Mouse (Mus musculus) heart, embryonic 16.5 days (tissue): Measurements from ENCODE around the gene Zfp276. TPM values are rescaled to one million over a fixed set of nuclear protein-coding genes. Genes with fewer than 3 reads are reported as not detected.
A peak's percentile ranks its signal among the peaks of the same experiment; 100 is the strongest.

Experiments
- ATAC-seq: fragments of 200-750 bp; cut with Nextera tagmentation; replicated peaks from 2 replicates; pipeline ENCODE4 v1.8.0; 2017; ENCODE audit warnings: moderate number of reproducible peaks; ENCODE audit not compliant: insufficient read depth, low FRiP score; ENCODE audit errors: extremely low read depth
- H3K27ac ChIP-seq: fragments of 300-500 bp; sonication (generic); 2 replicates; pipeline ENCODE4 v1.5.1; 2014; ENCODE audit warnings: mild to moderate bottlenecking, low read length, control low read depth, moderate library complexity
- H3K27me3 ChIP-seq: fragments of 300-500 bp; sonication (generic); 2 replicates; pipeline ENCODE4 v1.6.1; 2014; ENCODE audit warnings: low read length, mixed read lengths; ENCODE audit not compliant: control insufficient read depth, insufficient read depth
- H3K36me3 ChIP-seq: fragments of 300-500 bp; sonication (generic); 2 replicates; pipeline ENCODE4 v1.6.1; 2014; ENCODE audit not compliant: control insufficient read depth, insufficient read depth
- H3K4me1 ChIP-seq: fragments of 300-500 bp; sonication (generic); 2 replicates; pipeline ENCODE4 v1.6.1; 2014; ENCODE audit warnings: low read length, mixed read lengths; ENCODE audit not compliant: control insufficient read depth, insufficient read depth
- H3K4me2 ChIP-seq: fragments of 300-500 bp; sonication (generic); 2 replicates; pipeline ENCODE4 v1.6.1; 2014; ENCODE audit warnings: low read depth, mild to moderate bottlenecking, control low read depth, low read length
- H3K4me3 ChIP-seq: fragments of 300-500 bp; sonication (generic); 2 replicates; pipeline ENCODE4 v1.5.1; 2014; ENCODE audit warnings: mild to moderate bottlenecking, control low read depth, low read length
- H3K9ac ChIP-seq: fragments of 300-500 bp; sonication (generic); 2 replicates; pipeline ENCODE4 v1.6.1; 2014; ENCODE audit warnings: low read length, control low read depth
- H3K9me3 ChIP-seq: fragments of 300-500 bp; sonication (generic); replicated peaks from 2 replicates; pipeline ENCODE4 v1.6.1; 2016; ENCODE audit warnings: low read length; ENCODE audit not compliant: control insufficient read depth
- WGBS: fragments of 180-500 bp; shearing (Covaris S2); extraction: QIAGEN DNeasy Blood & Tissue Kit; methylation state at CpG from one replicate; pipeline ENCODE4 v1.1.7; 2014; 5-methylcytosine and 5-hydroxymethylcytosine counted together
- polyA plus RNA-seq: library from polyadenylated mRNA; unstranded; fragments of >200 nt; fragmentation: Nextera tagmentation; extraction: Ambion mirVana; gene quantifications from 2 replicates; pipeline ENCODE4 v1.2.1, GENCODE M21; 2015

Zfp276 gene
- polyA plus RNA-seq, 1 experiment from 2014 or later, result 16.6 TPM

- peak; percentile 80 for ATAC-seq
- WGBS, result 51% methylated on average over 8 of the region's 8 CpGs
- H3K4me2 ChIP-seq, result no peak overlapping the region
- H3K36me3 ChIP-seq, result peaks cover 19% of the 10 kb centered on the region
- no peak overlapping the region for H3K27ac ChIP-seq
- H3K4me3 ChIP-seq, result no peak overlapping the region
- no peak overlapping the region for H3K9ac ChIP-seq
- no peaks in the 10 kb centered on the region for H3K27me3 ChIP-seq
- no peaks in the 10 kb centered on the region for H3K4me1 ChIP-seq
- no peaks in the 10 kb centered on the region for H3K9me3 ChIP-seq
Measured at GRCm38 (mm10) chr8:123291716-123292115, 37.7 kb downstream of the Zfp276 start.

- H3K9me3 ChIP-seq, result no peaks in the 10 kb centered on the region
- no peak for ATAC-seq
- peaks cover 19% of the 10 kb centered on the region for H3K36me3 ChIP-seq
- 85% methylated on average over 3 of the region's 3 CpGs for WGBS
- H3K4me3 ChIP-seq, result no peak overlapping the region
- H3K9ac ChIP-seq, result no peak overlapping the region
- H3K4me2 ChIP-seq, result no peak overlapping the region
- no peak overlapping the region for H3K27ac ChIP-seq
- no peaks in the 10 kb centered on the region for H3K27me3 ChIP-seq
- no peaks in the 10 kb centered on the region for H3K4me1 ChIP-seq
Measured at GRCm38 (mm10) chr8:123292281-123292680, 38.3 kb downstream of the Zfp276 start.

GRCm38 (mm10) chr8:123292785-123293184 is 38.8 kb downstream of the Zfp276 start:
- H3K9me3 ChIP-seq, result no peaks in the 10 kb centered on the region
- no peak overlapping the region for H3K4me3 ChIP-seq
- no peak for ATAC-seq
- H3K9ac ChIP-seq, result no peak overlapping the region
- no peak overlapping the region for H3K27ac ChIP-seq
- H3K4me1 ChIP-seq, result no peaks in the 10 kb centered on the region
- H3K4me2 ChIP-seq, result no peak overlapping the region
- H3K36me3 ChIP-seq, result peaks cover 21% of the 10 kb centered on the region
- H3K27me3 ChIP-seq, result no peaks in the 10 kb centered on the region
- WGBS, result 88% methylated on average over 2 of the region's 2 CpGs

GRCm38 (mm10) chr8:123298301-123298700 is 44.3 kb downstream of the Zfp276 start:
- H3K27ac ChIP-seq, result no peak overlapping the region
- H3K4me3 ChIP-seq, result no peak overlapping the region
- no peak overlapping the region for H3K9ac ChIP-seq
- H3K27me3 ChIP-seq, result no peaks in the 10 kb centered on the region
- H3K4me1 ChIP-seq, result no peaks in the 10 kb centered on the region
- H3K9me3 ChIP-seq, result no peaks in the 10 kb centered on the region
- H3K36me3 ChIP-seq, result peaks cover 16% of the 10 kb centered on the region
- no peak overlapping the region for H3K4me2 ChIP-seq
- 86% methylated on average over 11 of the region's 11 CpGs for WGBS
- ATAC-seq, result no peak

GRCm38 (mm10) chr8:123308738-123309137 is 54.7 kb downstream of the Zfp276 start:
- H3K27me3 ChIP-seq, result no peaks in the 10 kb centered on the region
- H3K27ac ChIP-seq, result no peak overlapping the region
- H3K9me3 ChIP-seq, result no peaks in the 10 kb centered on the region
- no peak overlapping the region for H3K4me3 ChIP-seq
- no peak overlapping the region for H3K9ac ChIP-seq
- no peak for ATAC-seq
- 65% methylated on average over 4 of the region's 4 CpGs for WGBS
- no peak overlapping the region for H3K4me2 ChIP-seq
- peaks cover 12% of the 10 kb centered on the region; the same call in 1 of the 2 replicates for H3K36me3 ChIP-seq
- no peaks in the 10 kb centered on the region for H3K4me1 ChIP-seq

- peak; percentile 66 for ATAC-seq
- peak overlapping the region; percentile 78 for H3K9ac ChIP-seq
- H3K4me3 ChIP-seq, result peak overlapping the region; percentile 75
- H3K27me3 ChIP-seq, result no peaks in the 10 kb centered on the region; the same call in 1 of the 2 replicates
- 6% methylated on average over 21 of the region's 21 CpGs for WGBS
- H3K9me3 ChIP-seq, result no peaks in the 10 kb centered on the region
- no peaks in the 10 kb centered on the region for H3K36me3 ChIP-seq
- H3K4me1 ChIP-seq, result peaks cover 4% of the 10 kb centered on the region; the same call in 1 of the 2 replicates
- peak overlapping the region; percentile 88 for H3K4me2 ChIP-seq
- H3K27ac ChIP-seq, result no peak overlapping the region
Measured at GRCm38 (mm10) chr8:123317781-123318466, 63.9 kb downstream of the Zfp276 start.

- ATAC-seq, result peak; percentile 98
- under 1% methylated on average over 24 of the region's 24 CpGs for WGBS
- no peak within 1 kb of the TSS for H3K27ac ChIP-seq
Measured at GRCm38 (mm10) chr8:123318467-123318911, 64.5 kb downstream of the Zfp276 start, which contains the start of gene Fanca. Gene Fanca, minus strand, starts transcription at chr8:123318576.

More at GRCm38 (mm10) chr8:123318467-123318911, 64.5 kb downstream of the Zfp276 start, which contains the start of gene Fanca:
- Histone ChIP-seq H3K9ac (peak within 1 kb of the TSS; percentile 78), H3K27me3 (no peaks in the 10 kb centered on the region; the same call in 1 of the 2 replicates), H3K4me1 (peaks cover 4% of the 10 kb centered on the region; the same call in 1 of the 2 replicates), H3K4me2 (peak within 1 kb of the TSS; percentile 88), H3K9me3 (no peaks in the 10 kb centered on the region), H3K36me3 (no peaks in the 10 kb centered on the region), H3K4me3 (peak within 1 kb of the TSS; percentile 75)

Other genes with a start within 250 kb of the Zfp276 start
- gene Ankrd11, start 211.9 kb upstream of the Zfp276 start, polyA plus RNA-seq, result 17.6 and 18.5 TPM in 2 replicates
- gene Spg7, start 191.3 kb upstream of the Zfp276 start, polyA plus RNA-seq, result 60.7 and 71.0 TPM in 2 replicates
- gene Rpl13, start 151.8 kb upstream of the Zfp276 start, polyA plus RNA-seq, result 676 and 829 TPM in 2 replicates
- gene Cpne7, start 136.8 kb upstream of the Zfp276 start, polyA plus RNA-seq, result 0.20 and 0.35 TPM in 2 replicates
- 4.4 and 5.8 TPM in 2 replicates for gene Sult5a1, start 95.9 kb upstream of the Zfp276 start, polyA plus RNA-seq
- gene Dpep1, start 68.0 kb upstream of the Zfp276 start, polyA plus RNA-seq, result 10.3 and 10.4 TPM in 2 replicates
- gene Chmp1a, start 41.4 kb upstream of the Zfp276 start, polyA plus RNA-seq, result 108 and 114 TPM in 2 replicates
- gene Spata33, start 41.4 kb upstream of the Zfp276 start, polyA plus RNA-seq, result 4.5 and 5.0 TPM in 2 replicates
- gene Cdk10, start 29.4 kb upstream of the Zfp276 start, polyA plus RNA-seq, result 19.1 and 19.5 TPM in 2 replicates
- 4.2 and 4.4 TPM in 2 replicates for gene Spata2l, start 18.0 kb upstream of the Zfp276 start, polyA plus RNA-seq
- gene Vps9d1, start 153 bp downstream of the Zfp276 start, polyA plus RNA-seq, result 20.3 and 20.8 TPM in 2 replicates
- gene Fanca, start 64.4 kb downstream of the Zfp276 start, polyA plus RNA-seq, result 15.4 and 16.0 TPM in 2 replicates
- 0.79 and 0.89 TPM in 2 replicates for gene Spire2, start 78.5 kb downstream of the Zfp276 start, polyA plus RNA-seq
- gene Tcf25, start 119.6 kb downstream of the Zfp276 start, polyA plus RNA-seq, result 143 and 152 TPM in 2 replicates
- 0.04 and 0.13 TPM in 2 replicates for gene Mc1r, start 152.9 kb downstream of the Zfp276 start, polyA plus RNA-seq
- 4.6 and 6.9 TPM in 2 replicates for gene Tubb3, start 157.2 kb downstream of the Zfp276 start, polyA plus RNA-seq
- gene Def8, start 169.3 kb downstream of the Zfp276 start, polyA plus RNA-seq, result 31.3 and 31.8 TPM in 2 replicates
- 44.3 and 44.6 TPM in 2 replicates for gene Afg3l1, start 223.7 kb downstream of the Zfp276 start, polyA plus RNA-seq